Mouse (Mus musculus): ENCODE measurements around the gene Gm14137. TPM values are rescaled to one million over a fixed set of nuclear protein-coding genes. Genes with fewer than 3 reads are reported as not detected.

The Gm14137 gene
- total RNA-seq (2021), result not detected
- long read RNA-seq, experiment 1, partial matches to known transcripts, result 0 of 4 reads
- long read RNA-seq, experiment 1, other reads (novel, unspliced or antisense), result 0 of 4 reads
- long read RNA-seq, experiment 2, partial matches to known transcripts, result 0 of 3 reads
- long read RNA-seq, experiment 2, other reads (novel, unspliced or antisense), result 0 of 3 reads

DNA sequence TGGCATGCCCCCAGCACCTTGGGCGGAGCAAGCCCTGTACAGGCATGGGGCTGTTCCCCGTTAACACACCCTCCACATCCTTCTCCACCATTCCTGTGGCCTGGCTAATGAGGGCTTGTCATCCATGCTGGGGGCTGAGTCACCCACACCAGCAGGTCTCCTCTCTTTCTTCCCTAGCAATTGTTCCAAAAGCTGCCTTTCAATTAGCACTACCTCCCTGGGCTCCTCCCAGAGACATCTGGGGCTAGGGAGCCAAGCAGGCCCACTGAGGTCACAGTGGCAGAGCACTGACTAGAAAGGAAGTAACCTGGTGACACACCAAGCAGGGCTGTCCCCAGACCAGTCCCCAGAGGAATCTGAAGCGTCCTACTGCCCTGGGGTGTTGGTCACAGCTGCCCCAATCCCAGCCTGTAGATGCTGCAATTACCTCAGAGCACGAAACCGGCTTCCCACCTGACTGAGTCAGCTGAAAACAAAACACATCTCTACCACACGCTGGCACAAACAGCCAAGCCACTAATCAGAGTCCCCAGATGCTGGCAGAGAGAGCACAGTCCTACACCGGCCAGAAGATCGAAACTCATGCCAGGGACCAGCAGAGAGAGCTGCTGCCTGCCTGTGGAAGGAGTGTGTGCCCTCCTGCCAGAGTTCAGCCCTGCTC lies at the start of gene Gm14137:
Gene Gm14137, plus strand, starts transcription at position 519 of the 661 bp plus-strand sequence.
- no peak for DNase-seq (ENCODE audit: low spot score in 2 of 2)

DNA sequence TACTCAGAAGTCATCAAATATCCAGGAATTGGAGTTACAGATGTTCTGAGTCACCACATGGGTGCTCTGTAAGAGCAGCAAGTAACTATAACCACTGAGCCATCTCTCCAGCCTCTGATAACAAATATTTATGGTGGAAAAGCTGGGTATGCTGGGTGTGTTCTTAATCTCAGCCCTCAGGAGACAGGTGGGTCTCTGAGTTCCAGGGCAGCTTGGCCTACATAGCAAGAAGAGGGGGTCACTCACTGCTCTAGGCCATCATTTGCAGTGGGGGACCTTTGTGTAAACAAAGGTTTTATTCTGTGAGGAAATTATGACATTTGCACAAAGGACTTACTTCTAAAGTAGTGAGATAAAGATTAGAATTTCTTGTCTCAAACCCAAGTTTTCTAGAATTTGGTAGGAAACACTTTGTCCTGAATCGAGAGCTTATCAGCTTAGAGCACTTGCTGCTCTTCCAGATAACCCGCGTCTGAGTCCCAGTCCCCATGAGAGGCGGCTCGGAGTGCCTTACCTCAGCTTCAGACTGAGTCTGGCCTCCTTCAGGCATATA lies 37.9 kb upstream of the Gm14137 start:
- no peak for DNase-seq (ENCODE audit: low spot score in 2 of 2)

DNA sequence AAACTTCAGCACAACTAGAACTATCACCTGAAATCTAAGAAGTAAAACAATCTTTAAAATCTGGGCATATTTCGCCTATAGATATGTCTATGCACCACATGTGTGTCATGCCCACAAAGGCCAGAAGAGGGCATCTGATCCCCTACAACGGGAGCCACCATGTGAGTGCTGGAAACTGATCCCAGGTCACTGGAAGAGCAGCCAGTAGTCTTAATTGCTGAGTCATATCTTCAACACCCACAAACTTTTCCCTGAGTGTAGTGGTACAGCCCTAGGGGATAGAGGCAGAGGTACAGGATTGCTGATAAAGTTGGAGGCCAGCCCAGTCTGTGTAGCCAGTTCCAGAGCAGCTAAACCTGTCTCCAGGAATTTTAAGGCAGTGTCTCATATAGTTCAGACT lies 29.1 kb upstream of the Gm14137 start:
- DNase-seq (ENCODE audit: low spot score in 2 of 2), result no peak

DNA sequence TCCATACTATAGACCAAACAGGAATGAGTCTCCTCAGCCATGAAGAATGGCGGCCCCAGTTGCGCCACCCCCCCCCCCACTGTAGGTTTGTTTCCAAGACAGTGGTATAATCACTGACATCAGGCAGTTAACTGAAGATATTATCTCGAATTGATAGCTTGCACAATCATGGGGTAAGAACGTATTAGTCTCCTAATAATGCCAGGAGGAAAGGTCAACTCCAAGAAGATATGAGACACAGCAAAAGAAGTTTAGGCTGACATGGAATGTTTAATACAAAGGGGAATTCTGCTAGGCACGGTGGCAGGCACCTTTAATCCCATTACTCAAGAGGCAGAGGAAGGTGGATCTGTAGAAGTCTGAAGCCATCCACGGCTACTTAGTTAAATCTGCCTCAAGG lies 27.9 kb upstream of the Gm14137 start:
- no peak for DNase-seq (ENCODE audit: low spot score in 2 of 2)

DNA sequence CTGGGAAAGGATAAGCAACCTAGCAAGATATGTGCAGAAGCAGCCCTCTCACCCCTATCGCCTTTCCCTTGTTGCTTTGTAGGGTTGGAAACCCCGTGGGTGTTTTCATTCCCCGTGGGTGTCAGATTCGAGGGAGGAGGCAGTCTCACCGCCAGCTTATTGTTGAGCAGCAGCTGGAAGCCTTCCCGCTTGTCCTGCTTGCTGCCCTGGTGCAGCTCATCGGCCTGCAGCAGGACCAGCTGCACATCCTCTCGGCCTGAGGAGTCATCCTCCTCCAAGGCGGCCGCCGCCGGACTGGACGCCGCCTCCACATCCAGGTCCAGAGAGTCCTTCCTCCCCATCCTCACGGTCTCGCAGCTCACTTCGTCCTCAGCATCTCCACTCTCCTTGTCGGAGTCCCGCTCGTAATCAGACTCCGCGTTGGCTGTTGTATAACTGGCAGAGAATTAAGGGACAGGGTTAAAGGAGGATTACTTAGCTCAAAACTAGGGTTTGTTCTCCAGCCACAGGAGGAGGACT lies 27.1 kb upstream of the Gm14137 start:
- no peak for DNase-seq (ENCODE audit: low spot score in 2 of 2)

DNA sequence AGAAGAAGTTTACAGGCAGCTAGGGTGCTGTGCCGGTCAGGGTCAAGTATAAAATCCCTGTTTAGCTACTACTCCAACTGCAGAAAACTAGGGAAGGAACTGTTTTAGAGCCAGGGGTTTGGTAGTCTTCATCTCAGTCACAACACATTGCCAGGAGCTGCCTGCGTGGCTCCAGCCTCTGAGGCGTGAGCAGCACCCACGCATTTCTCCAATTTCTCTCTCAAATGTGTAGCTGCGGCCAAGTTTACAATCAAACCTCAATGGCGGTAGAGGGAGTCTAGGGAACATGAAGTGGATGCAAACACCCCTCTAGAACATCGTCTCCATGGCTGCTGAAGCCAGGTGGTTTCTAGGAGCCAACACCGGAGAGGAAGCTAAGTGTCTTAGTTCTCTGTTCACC lies 26.5 kb upstream of the Gm14137 start:
- no peak for DNase-seq (ENCODE audit: low spot score in 2 of 2)

DNA sequence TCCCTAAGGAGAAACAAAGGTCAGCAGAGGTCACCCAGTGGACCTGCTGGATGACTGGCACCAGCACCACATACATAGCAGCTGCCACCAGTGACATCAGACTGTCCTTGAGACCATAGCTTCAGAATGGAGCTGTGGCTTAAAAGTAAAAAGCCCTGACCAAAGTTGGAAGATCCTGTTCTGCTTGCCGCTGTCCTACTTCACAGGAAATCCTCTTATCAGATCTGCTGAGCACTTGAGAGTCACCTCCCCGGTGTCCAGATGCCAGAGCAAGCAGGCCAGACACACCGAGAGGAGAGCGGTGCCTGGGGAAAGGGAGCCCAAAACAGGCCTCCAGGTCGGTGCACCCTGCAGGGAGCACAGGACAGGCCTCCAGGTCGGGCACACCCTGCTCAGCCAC lies 22.1 kb upstream of the Gm14137 start:
- DNase-seq (ENCODE audit: low spot score in 2 of 2), result no peak

DNA sequence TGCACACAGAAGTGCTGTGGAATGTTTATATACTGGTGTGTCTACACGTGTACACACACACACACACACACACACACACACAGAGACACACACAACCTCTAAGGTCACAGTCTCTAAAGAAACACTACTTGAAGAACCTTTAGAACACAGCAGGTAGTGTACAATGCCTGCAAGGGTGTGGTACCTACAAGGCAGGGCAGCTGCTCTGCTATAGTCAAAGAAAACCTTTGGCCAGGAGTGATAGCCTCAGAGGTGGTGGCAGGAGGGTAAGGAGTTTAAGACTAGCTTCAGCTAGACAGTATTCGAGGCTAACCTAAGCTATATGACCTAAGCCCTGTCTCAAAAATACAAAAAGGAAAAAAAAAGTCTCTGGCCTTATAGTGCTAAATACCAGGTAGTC lies 19.6 kb upstream of the Gm14137 start:
- DNase-seq (ENCODE audit: low spot score in 2 of 2), result no peak

DNA sequence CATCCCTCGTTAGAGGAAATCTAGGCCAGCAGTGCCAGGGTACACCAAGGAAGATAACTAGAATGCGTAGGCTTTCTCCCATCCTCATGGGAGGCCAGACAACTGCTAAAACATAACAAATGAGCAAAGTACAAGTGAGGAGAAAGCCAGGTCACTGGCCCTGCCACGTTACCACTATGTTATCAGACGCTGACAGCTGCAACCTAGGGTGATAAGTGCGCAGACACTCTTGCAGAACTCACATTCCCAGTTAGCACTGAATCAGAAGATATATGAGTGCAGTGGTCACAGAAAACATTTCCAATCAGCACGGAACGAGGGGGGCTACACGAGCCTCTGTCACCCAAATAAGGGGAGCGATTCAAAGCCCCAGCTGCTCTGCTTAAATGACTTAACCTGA lies 18.9 kb upstream of the Gm14137 start:
- DNase-seq (ENCODE audit: low spot score in 2 of 2), result no peak

DNA sequence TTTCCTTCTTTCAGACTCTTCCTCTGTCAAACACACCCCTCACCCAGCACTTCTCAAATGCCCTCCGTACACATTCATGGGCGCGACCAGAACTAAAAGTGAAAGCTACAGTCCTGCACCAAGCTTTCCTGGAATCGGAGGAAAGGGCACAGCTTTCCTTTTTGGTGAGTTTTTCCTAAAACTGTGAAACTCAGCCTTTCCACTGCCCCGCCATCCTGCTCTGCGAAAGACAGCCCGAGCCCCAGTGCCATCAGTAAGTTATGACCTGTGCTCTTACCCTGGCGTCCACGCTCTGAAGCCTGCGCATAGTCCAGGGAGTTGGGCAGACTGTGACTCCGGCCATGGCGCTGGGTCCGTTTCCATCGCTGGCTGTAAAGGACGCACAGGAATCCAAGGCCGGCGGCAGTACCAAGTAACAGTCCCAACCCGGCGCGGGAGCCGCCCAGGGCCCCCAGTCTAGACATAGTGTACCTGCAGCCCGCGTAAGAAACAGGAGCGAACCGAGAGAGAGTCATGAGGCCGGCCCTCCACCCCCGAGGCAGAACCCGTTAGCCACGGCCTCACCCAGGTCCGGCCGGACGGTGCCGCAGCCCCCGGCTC lies 18.1 kb upstream of the Gm14137 start:
- peak in 1 of 2 experiments; percentile 28 for DNase-seq (ENCODE audit: low spot score in 2 of 2)

DNA sequence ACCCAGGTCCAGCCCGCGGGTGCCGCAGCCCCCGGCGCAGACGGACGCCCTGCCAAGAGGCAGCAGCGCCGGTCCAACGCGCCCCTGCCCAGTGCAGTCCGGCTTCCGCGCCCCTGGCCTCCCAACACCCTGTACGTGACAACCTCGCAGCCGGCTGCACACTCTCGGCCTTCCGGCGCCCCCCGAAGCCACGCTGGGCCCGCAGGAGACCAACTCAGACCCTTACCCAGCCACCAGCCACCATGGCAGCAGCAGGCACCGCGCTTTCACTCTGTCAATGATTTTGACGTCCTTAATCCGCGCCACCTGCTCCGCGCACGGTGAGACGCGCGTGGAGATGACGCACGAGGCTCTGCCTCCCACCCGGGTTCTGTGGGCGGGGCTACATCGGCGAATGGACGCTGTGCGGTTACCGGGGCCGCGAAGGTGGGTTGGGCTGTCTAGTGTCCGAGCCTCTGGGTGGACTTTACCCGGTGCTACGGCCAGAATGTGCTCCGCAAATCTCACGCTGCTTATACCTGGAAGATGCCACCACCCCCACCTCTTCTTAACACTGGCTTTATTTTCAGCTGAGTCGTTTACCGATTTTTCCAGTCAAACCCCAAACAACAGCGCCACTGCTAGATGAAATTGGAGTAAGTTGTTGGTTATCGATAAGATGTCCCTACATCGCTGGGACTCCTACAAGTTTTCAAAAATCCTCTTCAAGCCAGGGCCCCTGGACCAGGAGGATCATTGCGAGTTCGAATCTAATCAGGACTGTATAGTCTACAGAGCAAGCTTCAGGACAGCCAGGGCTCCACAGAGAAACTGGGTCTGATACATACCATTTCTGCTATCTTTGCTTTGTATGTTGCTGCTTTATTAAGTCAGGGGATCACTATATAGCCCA lies 17.4 kb upstream of the Gm14137 start, which contains the start of gene Rmdn3:
Gene Rmdn3, minus strand, starts transcription at position 354 of the 892 bp plus-strand sequence.
- DNase-seq (ENCODE audit: low spot score in 2 of 2), result peak; percentile 94 to 97

DNA sequence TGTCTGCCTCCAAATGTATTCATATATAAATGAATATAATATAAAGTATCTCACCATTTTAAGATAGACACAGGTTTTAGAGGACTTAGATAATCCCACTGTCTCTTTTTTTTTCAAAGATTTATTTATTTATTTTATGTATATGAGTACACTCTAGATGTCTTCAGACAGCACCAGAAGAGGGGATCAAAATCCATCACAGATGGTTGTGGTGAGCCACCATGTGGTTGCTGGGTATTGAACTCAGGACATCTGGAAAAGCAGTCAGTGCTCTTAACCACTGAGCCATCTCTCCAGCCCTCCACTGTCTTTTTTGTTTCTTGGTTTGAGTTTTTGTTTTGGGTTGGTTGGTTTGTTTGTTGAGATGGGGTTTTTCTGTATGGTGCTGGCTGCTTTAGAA lies 16.5 kb upstream of the Gm14137 start:
- DNase-seq (ENCODE audit: low spot score in 2 of 2), result no peak

DNA sequence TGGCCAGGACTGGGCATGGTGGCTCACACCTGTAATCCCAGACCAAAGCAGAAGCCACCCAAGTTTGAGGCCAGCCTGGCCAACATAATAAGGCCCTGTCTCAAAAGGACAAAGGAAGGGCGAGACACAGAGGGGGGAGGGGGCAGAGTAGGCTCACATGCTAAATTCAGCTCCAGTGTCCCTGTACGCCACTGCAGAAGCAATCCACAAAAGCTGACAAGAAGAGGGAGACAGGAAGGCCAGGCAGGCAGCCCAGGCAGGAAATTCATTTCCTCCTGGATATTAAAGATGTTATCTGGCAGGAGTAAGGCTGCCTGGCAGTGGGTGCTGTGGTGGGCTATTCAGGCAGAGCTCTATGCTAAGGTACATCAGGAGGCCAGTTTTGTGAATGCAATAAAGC lies 13.1 kb upstream of the Gm14137 start:
- DNase-seq (ENCODE audit: low spot score in 2 of 2), result no peak

DNA sequence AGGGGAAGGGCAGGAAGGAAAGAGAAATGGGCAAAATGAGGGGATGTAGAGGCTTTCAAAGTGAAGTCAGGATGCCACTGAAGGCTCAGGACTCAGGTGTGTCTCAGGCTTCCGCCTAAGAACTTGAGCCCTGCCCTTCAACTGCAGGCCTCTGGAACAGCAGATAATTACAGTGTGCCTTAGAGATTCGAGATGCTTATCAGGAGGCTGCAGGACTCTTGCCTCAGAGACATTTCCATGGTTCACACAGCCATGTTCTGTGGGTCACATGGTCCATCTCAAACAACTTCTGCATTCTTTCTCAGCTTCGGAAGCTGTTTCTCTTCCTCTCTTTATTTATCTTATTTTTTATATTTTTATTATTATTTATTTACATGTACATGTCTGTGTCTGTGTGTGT lies 11.2 kb upstream of the Gm14137 start:
- no peak for DNase-seq (ENCODE audit: low spot score in 2 of 2)

DNA sequence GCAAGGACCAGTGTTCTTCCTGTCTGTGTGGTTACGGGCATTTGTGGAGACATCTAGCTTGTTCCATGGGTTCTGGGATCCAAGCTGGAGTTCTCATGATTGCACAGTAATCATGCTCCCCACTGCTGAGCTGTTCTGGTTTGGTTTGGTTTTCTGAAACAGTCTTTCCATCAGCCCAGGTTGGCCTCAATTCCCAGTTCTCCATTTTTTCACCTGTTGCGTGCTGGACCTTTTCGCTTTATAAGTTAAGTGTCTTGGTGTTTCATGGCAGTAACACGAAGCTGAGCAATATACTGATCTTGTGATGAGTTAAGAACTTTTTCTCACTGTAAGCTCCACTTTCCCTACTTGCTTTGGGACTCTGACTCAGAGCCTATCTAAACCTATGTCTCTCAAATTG lies 10.3 kb upstream of the Gm14137 start:
- no peak for DNase-seq (ENCODE audit: low spot score in 2 of 2)

DNA sequence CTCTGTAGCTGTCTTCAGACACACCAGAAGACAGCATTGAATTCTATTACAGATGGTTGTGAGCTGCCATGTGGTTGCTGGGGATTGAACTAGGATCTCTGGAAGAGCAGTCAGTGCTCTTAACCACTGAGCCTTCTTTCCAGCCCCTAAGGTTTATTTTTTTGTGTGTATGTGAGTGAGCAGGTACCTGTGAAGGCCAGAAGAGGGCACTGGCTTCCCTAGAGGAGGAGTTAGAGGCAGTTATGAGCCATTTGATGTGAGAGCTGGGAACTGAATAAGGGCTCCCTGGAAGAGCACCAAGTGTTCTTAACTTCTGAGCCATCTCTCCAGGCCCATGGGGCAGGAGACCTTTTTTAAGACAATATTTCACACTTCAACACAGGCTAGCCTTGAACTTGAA lies 8.9 kb upstream of the Gm14137 start:
- no peak for DNase-seq (ENCODE audit: low spot score in 2 of 2)

DNA sequence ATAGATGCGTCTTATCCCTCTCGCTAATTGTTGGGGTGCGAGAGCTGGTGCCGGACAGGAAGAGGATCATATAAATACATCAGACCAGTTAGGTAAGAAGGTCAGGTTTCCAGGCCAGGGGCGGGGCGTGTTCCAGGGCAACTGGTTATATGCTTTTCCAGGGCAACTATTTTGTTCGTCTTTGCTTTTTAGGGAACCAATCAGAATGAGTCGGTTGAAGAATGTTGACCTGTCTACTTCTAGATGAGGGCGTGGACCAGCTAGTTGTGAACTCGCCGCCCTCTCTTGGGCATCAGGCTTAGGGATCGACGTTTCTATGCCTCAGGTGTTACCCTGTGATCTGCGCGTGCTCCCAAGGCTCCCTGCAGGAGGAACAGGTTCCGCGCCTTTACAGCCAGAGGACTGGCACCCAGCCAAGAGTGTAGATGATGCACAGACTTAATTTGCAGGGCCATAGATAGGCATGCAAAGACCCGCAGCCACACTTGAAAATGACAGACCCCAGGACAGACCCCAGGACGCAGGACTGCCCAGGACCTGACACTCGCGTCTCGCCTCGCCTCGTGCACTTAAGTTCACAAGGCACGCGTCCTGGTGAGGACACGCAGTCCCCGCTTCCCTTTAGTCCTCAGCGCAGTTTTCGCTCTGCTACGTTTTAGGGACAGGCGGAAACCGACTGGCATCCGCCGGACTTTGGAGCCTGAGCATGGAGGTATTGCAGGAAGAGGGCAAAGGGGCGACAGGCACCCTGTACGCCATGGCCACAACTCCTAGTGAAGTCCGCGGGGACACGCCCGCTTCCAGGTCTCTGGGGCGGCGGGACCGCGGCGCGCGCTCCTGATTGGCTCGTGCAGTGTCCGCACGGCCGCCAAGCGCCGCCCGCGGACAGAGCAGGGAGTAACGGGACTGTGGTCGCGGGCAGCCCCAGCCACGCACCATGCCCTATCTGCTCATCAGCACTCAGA lies 7.1 kb upstream of the Gm14137 start, which contains the start of gene Gchfr:
Gene Gchfr, plus strand, starts transcription at position 873 of the 965 bp plus-strand sequence.
- peak in 1 of 2 experiments; percentile 13 for DNase-seq (ENCODE audit: low spot score in 2 of 2)

DNA sequence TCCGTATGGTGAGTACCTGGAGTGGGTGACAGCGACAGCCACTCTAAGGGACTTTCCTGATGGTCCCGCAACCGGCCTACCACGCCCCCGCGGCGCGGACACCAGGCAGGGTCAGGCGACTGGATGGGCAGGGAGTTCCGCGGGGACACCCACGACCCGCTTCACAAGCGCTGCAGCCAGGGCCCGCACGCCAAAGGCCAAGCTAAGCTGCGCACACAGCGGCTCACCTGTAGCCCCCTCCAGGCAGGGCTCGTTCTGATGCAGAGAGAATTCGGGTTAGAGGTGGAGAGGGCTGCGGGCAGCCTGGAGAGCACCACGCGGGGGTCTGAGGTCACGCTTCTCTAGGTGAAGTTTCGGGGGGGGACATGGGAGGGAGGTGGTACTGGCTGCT lies 6.4 kb upstream of the Gm14137 start:
- no peak for DNase-seq (ENCODE audit: low spot score in 2 of 2)

DNA sequence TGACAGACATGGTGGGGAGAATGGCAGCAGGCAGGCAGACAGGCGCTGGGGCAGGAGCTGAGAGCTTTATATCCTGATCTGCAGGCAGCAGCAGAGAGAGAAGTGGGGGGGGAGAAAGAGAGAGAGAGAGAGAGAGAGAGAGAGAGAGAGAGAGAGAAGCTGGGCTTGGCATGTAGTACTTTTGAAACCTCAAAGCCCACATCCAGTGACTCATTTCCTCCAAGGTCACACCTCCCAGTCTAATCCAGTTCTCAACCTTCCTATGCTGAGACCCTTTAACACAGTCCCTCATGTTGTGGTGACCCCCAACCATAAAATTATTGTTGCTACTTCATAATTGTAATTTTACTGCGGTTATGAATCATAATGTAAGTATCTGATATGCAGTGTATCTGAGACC lies 4.0 kb upstream of the Gm14137 start:
- DNase-seq (ENCODE audit: low spot score in 2 of 2), result no peak

DNA sequence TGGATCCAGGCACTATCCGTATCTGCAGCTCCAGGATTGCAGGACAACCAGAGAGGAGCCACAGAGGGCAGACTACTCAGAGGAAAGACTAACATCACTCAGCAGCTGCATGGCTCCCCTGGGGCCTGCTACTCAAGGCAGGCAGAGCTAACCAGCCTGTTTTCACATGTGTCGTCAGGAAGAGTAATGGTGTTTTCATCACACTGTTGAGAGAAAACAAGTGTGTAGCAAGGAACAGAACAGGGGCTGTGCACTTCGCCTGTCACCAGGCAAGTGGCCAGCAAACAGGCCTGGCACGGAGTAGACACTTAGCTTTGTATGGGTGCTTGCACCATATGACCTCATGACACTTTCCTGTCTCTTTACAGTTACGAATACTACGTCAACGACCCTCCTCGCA lies 2.7 kb upstream of the Gm14137 start:
- no peak for DNase-seq (ENCODE audit: low spot score in 2 of 2)

Data from layer of hippocampus, postnatal 14 days (tissue).